Comparison of ENCODE assay signal across 11 mouse cellular contexts in the genomic region with DNA sequence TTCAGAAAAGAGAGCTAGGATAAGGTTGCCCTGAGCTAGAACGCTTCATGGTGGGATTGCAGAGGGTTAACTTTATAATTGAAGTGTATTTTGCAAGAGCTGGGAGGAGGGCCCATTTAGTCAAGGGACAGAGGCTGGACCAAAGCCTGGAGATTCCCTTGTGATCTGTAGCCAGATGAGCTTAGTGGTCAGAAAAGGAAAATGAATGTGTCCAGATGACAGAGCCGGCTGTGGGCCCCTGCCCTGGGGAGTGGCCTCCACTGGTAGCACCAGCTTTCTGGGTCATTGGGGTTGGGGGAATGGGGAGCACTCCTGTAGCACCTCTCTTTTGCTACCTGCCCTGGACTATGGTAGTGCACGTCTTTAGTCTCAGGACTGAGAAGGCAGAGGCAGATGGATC. TPM values are rescaled to one million over a fixed set of nuclear protein-coding genes. Genes with fewer than 3 reads are reported as not detected.
DNase-seq lines count a peak whose midpoint lies in the region.
"Had no signal": no experiment of that assay in that cellular context is flagged by ENCODE, and none has a peak within 500 bp of the region (broad histone marks: within the 10 kb centered on the region; RNA-seq: fewer than 3 reads in every experiment).

No protein-coding gene starts in this region.

- peak; percentile 51 for DNase-seq in kidney, postnatal 14 days
- no peak for DNase-seq in kidney, adult 9 months
- DNase-seq in adrenal gland, postnatal 14 days = peak; percentile 80
- peak; percentile 38 to 75 for DNase-seq in gastrocnemius, postnatal 4 days (ENCODE audit: low spot score in 2 of 2)
- peak; percentile 55 to 70 for DNase-seq in lung, postnatal 4 days
- no peak for DNase-seq in embryo, embryonic 11 days
- no peak for DNase-seq in cerebellum, postnatal 4 days (ENCODE audit: low spot score in 2 of 2)
- DNase-seq in layer of hippocampus, adult 9-10 months (ENCODE audit: low spot score) = no peak
- DNase-seq: cerebellum, adult 11 months had no signal

RNA-seq across cellular contexts. Expression of a gene that starts 12.3 kb away (rescaled TPM):
- not detected in 2 replicates for total RNA-seq in adrenal gland, postnatal 14 days (2021)
- total RNA-seq in gastrocnemius, postnatal 4 days (2021) = not detected
- total RNA-seq: G1E; left cerebral cortex, postnatal 14 days had no signal

RNA-seq across cellular contexts. Expression of a gene that starts 21.4 kb away (rescaled TPM):
- total RNA-seq in adrenal gland, postnatal 14 days (2021) = 25.3 and 31.1 TPM in 2 replicates
- total RNA-seq in gastrocnemius, postnatal 4 days (2021) = 10 to 100 TPM; 11.8 to 14.1 TPM

RNA-seq across cellular contexts. Expression of a gene that starts 22.3 kb away (rescaled TPM):
- total RNA-seq in adrenal gland, postnatal 14 days (2021) = 2.9 and 3.5 TPM in 2 replicates
- 1 to 10 TPM in 1 of 2 experiments, under 1 TPM in 1; 0.83 to 1.4 TPM for total RNA-seq in gastrocnemius, postnatal 4 days (2021)

RNA-seq across cellular contexts. Expression of a gene that starts 23.6 kb away (rescaled TPM):
- 16.2 and 21.5 TPM in 2 replicates for total RNA-seq in adrenal gland, postnatal 14 days (2021)
- total RNA-seq in gastrocnemius, postnatal 4 days (2021) = 10 to 100 TPM; 18.2 to 21.6 TPM

RNA-seq across cellular contexts. Expression of a gene that starts 40.9 kb away (rescaled TPM):
- 241 and 262 TPM in 2 replicates for total RNA-seq in adrenal gland, postnatal 14 days (2021)
- total RNA-seq in gastrocnemius, postnatal 4 days (2021) = 100 to 1,000 TPM; 181 to 184 TPM

Comparison
In these comparisons a context has a peak if more than half of its experiments do, and no peak if none do; other contexts are left out.
1. DNase-seq: peak in kidney, postnatal 14 days (single experiment), adrenal gland, postnatal 14 days (single experiment), gastrocnemius, postnatal 4 days (2 of 2) and lung, postnatal 4 days (2 of 2); none in kidney, adult 9 months (single experiment), embryo, embryonic 11 days (single experiment), cerebellum, postnatal 4 days (0 of 2) and layer of hippocampus, adult 9-10 months (single experiment).